Mouse (Mus musculus) liver, adult 2 months (tissue): ENCODE measurements around the gene Actl9. TPM values are rescaled to one million over a fixed set of nuclear protein-coding genes. Genes with fewer than 3 reads are reported as not detected.
A peak's percentile ranks its signal among the peaks of the same experiment; 100 is the strongest.

Experiments used
- DNase-seq: peaks from one replicate; pipeline ENCODE4 v3.0.0-alpha.2; 2011; ENCODE audit warnings: low read depth, low spot score; ENCODE audit errors: extremely low read depth
- H3K27ac ChIP-seq: fragments of 200-500 bp; replicated peaks from 2 replicates; pipeline ENCODE4 v1.5.1; 2012; ENCODE audit warnings: low read depth, mild to moderate bottlenecking, control low read depth, inconsistent platforms, low read length; ENCODE audit not compliant: insufficient read depth
- H3K27me3 ChIP-seq: fragments of 200-500 bp; 2 replicates; pipeline ENCODE4 v1.6.1; 2012; ENCODE audit warnings: mild to moderate bottlenecking, moderate library complexity, low read length, inconsistent platforms; ENCODE audit not compliant: control insufficient read depth, insufficient read depth
- H3K36me3 ChIP-seq: fragments of 200-500 bp; 2 replicates; pipeline ENCODE4 v1.6.1; 2012; ENCODE audit warnings: low read length, inconsistent platforms; ENCODE audit not compliant: control insufficient read depth, insufficient read depth
- H3K4me1 ChIP-seq: fragments of 200-500 bp; 2 replicates; pipeline ENCODE4 v1.6.1; 2011; ENCODE audit warnings: low read length; ENCODE audit not compliant: control insufficient read depth, insufficient read depth
- H3K4me3 ChIP-seq: fragments of 200-500 bp; 2 replicates; pipeline ENCODE4 v1.5.1; 2011; ENCODE audit warnings: low read depth, mild to moderate bottlenecking, control low read depth, low read length, moderate library complexity; ENCODE audit not compliant: insufficient read depth
- H3K79me2 ChIP-seq: fragments of 200-500 bp; 2 replicates; pipeline ENCODE4 v1.6.1; 2012; ENCODE audit warnings: inconsistent platforms, mild to moderate bottlenecking, low read length, moderate library complexity; ENCODE audit not compliant: control insufficient read depth, insufficient read depth
- H3K9ac ChIP-seq: fragments of 200-500 bp; 2 replicates; pipeline ENCODE4 v1.6.1; 2012; ENCODE audit warnings: low read depth, mild to moderate bottlenecking, control low read depth, inconsistent platforms, low read length
- CTCF ChIP-seq: fragments of 200-500 bp; IDR thresholded peaks from 2 replicates; pipeline ENCODE4 v1.5.1; 2011; ENCODE audit warnings: low read depth, low read length, control low read depth
- POLR2A ChIP-seq: fragments of 200-500 bp; IDR thresholded peaks from 2 replicates; pipeline ENCODE4 v1.6.1; 2011; ENCODE audit warnings: low read length, control low read depth; ENCODE audit not compliant: insufficient read depth; ENCODE audit errors: extremely low read depth
- WGBS: fragments of 180-500 bp; shearing (Covaris S2); methylation state at CpG from one replicate; pipeline ENCODE4 v1.1.7; 2018; 5-methylcytosine and 5-hydroxymethylcytosine counted together
- polyA plus RNA-seq: library from polyadenylated mRNA; depleted of rRNA; stranded (reverse); fragments of >200 nt; gene quantifications from 2 replicates; pipeline ENCODE4 v1.2.3, GENCODE M21; 2012; rRNA removed
- total RNA-seq: library from RNA; depleted of rRNA; stranded (reverse); fragments of >200 nt; gene quantifications from 2 replicates; pipeline ENCODE4 v1.2.3, GENCODE M21; 2014; rRNA removed

Actl9 gene
- not detected in 2 replicates for total RNA-seq
- 0.16 TPM in 1 of 2 replicates, not detected in the other for polyA plus RNA-seq

GRCm38 (mm10) chr17:33432019-33432946, at the start of gene Actl9:
Gene Actl9 (plus strand): TSS chr17:33432896.
- no peak for TF ChIP-seq POLR2A
- TF ChIP-seq CTCF = no peak

GRCm38 (mm10) chr17:33385705-33386104, 47.0 kb upstream of the Actl9 start:
- Histone ChIP-seq H3K9ac (no peak overlapping the region), H3K27ac (no peak overlapping the region), H3K27me3 (no peaks in the 10 kb centered on the region), H3K36me3 (peaks cover 40% of the 10 kb centered on the region), H3K79me2 (peaks cover 6% of the 10 kb centered on the region), H3K4me1 (no peaks in the 10 kb centered on the region), H3K4me3 (no peak overlapping the region)
- no peak for DNase-seq
- no peak for TF ChIP-seq CTCF
- TF ChIP-seq POLR2A = no peak

More at GRCm38 (mm10) chr17:33432019-33432946, at the start of gene Actl9:
- no peak within 1 kb of the TSS for H3K9ac ChIP-seq
- no peaks in the 10 kb centered on the region for H3K4me1 ChIP-seq
- no peak within 1 kb of the TSS for H3K4me3 ChIP-seq
- DNase-seq = no peak
- no peaks in the 10 kb centered on the region for H3K79me2 ChIP-seq
- no peaks in the 10 kb centered on the region for H3K36me3 ChIP-seq
- 74% methylated on average over 3 of the region's 3 CpGs for WGBS
- no peaks in the 10 kb centered on the region for H3K27me3 ChIP-seq
- no peak within 1 kb of the TSS for H3K27ac ChIP-seq

- Histone ChIP-seq H3K4me1 (peaks cover 8% of the 10 kb centered on the region), H3K27ac (no peak overlapping the region), H3K27me3 (no peaks in the 10 kb centered on the region), H3K36me3 (no peaks in the 10 kb centered on the region), H3K9ac (no peak overlapping the region), H3K79me2 (peaks cover 26% of the 10 kb centered on the region), H3K4me3 (no peak overlapping the region)
- WGBS = 76% methylated on average over 5 of the region's 5 CpGs
- TF ChIP-seq POLR2A (no peak), CTCF (no peak)
- no peak for DNase-seq
Measured at GRCm38 (mm10) chr17:33392271-33392670, 40.4 kb upstream of the Actl9 start.

- Histone ChIP-seq H3K27ac (peak within 1 kb of the TSS; percentile 84), H3K27me3 (no peaks in the 10 kb centered on the region), H3K4me3 (peak within 1 kb of the TSS; percentile 75), H3K79me2 (peaks cover 22% of the 10 kb centered on the region), H3K9ac (peak within 1 kb of the TSS; percentile 74), H3K36me3 (no peaks in the 10 kb centered on the region), H3K4me1 (peaks cover 8% of the 10 kb centered on the region)
- peak; percentile 97 for DNase-seq
- under 1% methylated on average over 44 of the region's 44 CpGs for WGBS
- TF ChIP-seq CTCF (no peak), POLR2A (no peak)
Measured at GRCm38 (mm10) chr17:33394182-33395034, 38.3 kb upstream of the Actl9 start, which contains the start of gene Zfp101. Gene Zfp101 (minus strand): TSS chr17:33394641.

GRCm38 (mm10) chr17:33439148-33439547, 6.5 kb downstream of the Actl9 start:
- no peaks in the 10 kb centered on the region for H3K79me2 ChIP-seq
- no peak for TF ChIP-seq POLR2A
- TF ChIP-seq CTCF = peak; percentile 29; the same call in 1 of the 2 replicates
- no peak overlapping the region for H3K4me3 ChIP-seq
- DNase-seq = peak; percentile 59
- H3K27ac ChIP-seq = no peak overlapping the region
- no peaks in the 10 kb centered on the region for H3K4me1 ChIP-seq
- H3K27me3 ChIP-seq = no peaks in the 10 kb centered on the region
- H3K36me3 ChIP-seq = no peaks in the 10 kb centered on the region
- WGBS = 67% methylated on average over 1 of the region's 1 CpGs
- H3K9ac ChIP-seq = no peak overlapping the region
